Mouse (Mus musculus) MEL (cell line): ENCODE results near the gene Diras2. TPM values are rescaled to one million over a fixed set of nuclear protein-coding genes. Genes with fewer than 3 reads are reported as not detected.

Source experiments
- DNase-seq: peaks from one replicate; pipeline ENCODE4 v3.0.0; 2011; ENCODE audit warnings: low read depth, low spot score
- H3K27ac ChIP-seq: 2 replicates; pipeline ENCODE4 v1.5.1; 2012; ENCODE audit warnings: low read depth, mild to moderate bottlenecking, control low read depth, low read length, moderate library complexity; ENCODE audit not compliant: control insufficient read depth
- H3K27me3 ChIP-seq, 2 experiments: fragments of 150-350 bp in 1 of 2; sonication (generic) in 1 of 2; 2 replicates each; pipeline ENCODE4 v1.6.1; 2012; ENCODE audit warnings: low read length in 2 of 2, mild to moderate bottlenecking in 2 of 2, improper control_type of control experiment in 1 of 2, moderate library complexity in 1 of 2; ENCODE audit not compliant: insufficient read depth in 2 of 2, control insufficient read depth in 1 of 2
- H3K36me3 ChIP-seq, 2 experiments: 2 replicates each; pipeline ENCODE4 v1.6.1; 2012 to 2014; ENCODE audit warnings: low read length in 2 of 2, improper control_type of control experiment in 1 of 2, inconsistent platforms in 1 of 2, mild to moderate bottlenecking in 1 of 2; ENCODE audit not compliant: insufficient read depth in 2 of 2, control insufficient read depth in 1 of 2
- H3K4me1 ChIP-seq, 2 experiments: fragments of 150-350 bp in 1 of 2; sonication (generic) in 1 of 2; 2 replicates each; pipeline ENCODE4 v1.6.1; 2012; ENCODE audit warnings: low read length in 2 of 2, improper control_type of control experiment in 1 of 2, mild to moderate bottlenecking in 1 of 2; ENCODE audit not compliant: insufficient read depth in 2 of 2, control insufficient read depth in 1 of 2
- H3K4me3 ChIP-seq, 2 experiments: fragments of 150-350 bp in 1 of 2; sonication (generic) in 1 of 2; 2 replicates each; pipeline ENCODE4 v1.5.1; 2012; ENCODE audit warnings: low read depth in 2 of 2, low read length in 2 of 2, mild to moderate bottlenecking in 2 of 2, moderate library complexity in 2 of 2, control low read depth in 1 of 2, improper control_type of control experiment in 1 of 2; ENCODE audit not compliant: control insufficient read depth in 1 of 2, insufficient read depth in 1 of 2
- H3K79me2 ChIP-seq: 2 replicates; pipeline ENCODE4 v1.6.1; 2012; ENCODE audit warnings: mild to moderate bottlenecking, low read length, moderate library complexity; ENCODE audit not compliant: control insufficient read depth, poor library complexity, insufficient read depth
- H3K9ac ChIP-seq: 2 replicates; pipeline ENCODE4 v1.6.1; 2012; ENCODE audit warnings: low read depth, mild to moderate bottlenecking, control low read depth, low read length, moderate library complexity; ENCODE audit not compliant: control insufficient read depth, poor library complexity, severe bottlenecking
- H3K9me3 ChIP-seq: fragments of 150-350 bp; sonication (generic); replicated peaks from 2 replicates; pipeline ENCODE4 v1.6.1; 2012; ENCODE audit warnings: mild to moderate bottlenecking, low read length, improper control_type of control experiment, moderate library complexity; ENCODE audit not compliant: insufficient read depth
- HCFC1 ChIP-seq: IDR thresholded peaks from 2 replicates; pipeline ENCODE4 v1.6.1; 2012; ENCODE audit warnings: low read depth, mild to moderate bottlenecking, inconsistent platforms, low read length, improper control_type of control experiment, moderate library complexity
- JUND ChIP-seq: IDR thresholded peaks from 2 replicates; pipeline ENCODE4 v1.6.1; 2011; ENCODE audit warnings: low read depth, mild to moderate bottlenecking, improper control_type of control experiment, low read length
- MEF2A ChIP-seq: IDR thresholded peaks from 2 replicates; pipeline ENCODE4 v1.6.1; 2014; ENCODE audit warnings: low read depth, mild to moderate bottlenecking, inconsistent platforms, low read length, improper control_type of control experiment; ENCODE audit not compliant: poor library complexity, insufficient replicate concordance, severe bottlenecking; ENCODE audit errors: extremely low read depth
- MYB ChIP-seq: IDR thresholded peaks from 2 replicates; pipeline ENCODE4 v1.6.1; 2011; ENCODE audit warnings: mild to moderate bottlenecking, low read depth, low read length, improper control_type of control experiment
- NELFE ChIP-seq: IDR thresholded peaks from 2 replicates; pipeline ENCODE4 v1.6.1; 2011; ENCODE audit warnings: low read depth, low read length, improper control_type of control experiment
- POLR2A ChIP-seq, 2 experiments: IDR thresholded peaks; 2 replicates each; pipeline ENCODE4 v1.6.1; 2011 to 2012; ENCODE audit warnings: low read length in 2 of 2, mild to moderate bottlenecking in 2 of 2, control low read depth in 1 of 2, improper control_type of control experiment in 1 of 2, low read depth in 1 of 2, moderate library complexity in 1 of 2; ENCODE audit not compliant: control insufficient read depth in 1 of 2, insufficient read depth in 1 of 2, poor library complexity in 1 of 2
- POLR2AphosphoS2 ChIP-seq: IDR thresholded peaks from 2 replicates; pipeline ENCODE4 v1.6.1; 2011; ENCODE audit warnings: low read length, improper control_type of control experiment
- POLR2AphosphoS5 ChIP-seq: IDR thresholded peaks from 2 replicates; pipeline ENCODE4 v1.6.1; 2012; ENCODE audit warnings: low read depth, borderline replicate concordance, mild to moderate bottlenecking, inconsistent platforms, low read length, moderate library complexity, mixed read lengths
- SIN3A ChIP-seq: IDR thresholded peaks from 2 replicates; pipeline ENCODE4 v1.6.1; 2012; ENCODE audit warnings: low read length, improper control_type of control experiment, inconsistent platforms
- SMC3 ChIP-seq: IDR thresholded peaks from 2 replicates; pipeline ENCODE4 v1.6.1; 2011; ENCODE audit warnings: low read depth, low read length, improper control_type of control experiment
- TAL1 ChIP-seq: IDR thresholded peaks from 2 replicates; pipeline ENCODE4 v1.6.1; 2012; ENCODE audit warnings: mild to moderate bottlenecking, inconsistent platforms, low read length, moderate library complexity, mixed read lengths
- TBP ChIP-seq: IDR thresholded peaks from 2 replicates; pipeline ENCODE4 v1.8.0; 2011; ENCODE audit warnings: low read depth, low read length, improper control_type of control experiment
- USF1 ChIP-seq: IDR thresholded peaks from 2 replicates; pipeline ENCODE4 v1.6.1; 2014; ENCODE audit warnings: low read depth, mild to moderate bottlenecking, inconsistent platforms, low read length, improper control_type of control experiment, moderate library complexity
- ZKSCAN1 ChIP-seq: IDR thresholded peaks from 2 replicates; pipeline ENCODE4 v1.6.1; 2012; ENCODE audit warnings: low read depth, mild to moderate bottlenecking, inconsistent platforms, low read length, improper control_type of control experiment, moderate library complexity
- polyA plus RNA-seq, 2 experiments: library from polyadenylated mRNA; stranded (reverse) in 1 of 2; unstranded in 1 of 2; fragments of >175 nt in 1 of 2; fragments of >200 nt in 1 of 2; gene quantifications; 2 replicates each; pipeline versions ENCODE4 v1.2.1 to v1.2.4; 2012; ENCODE audit warnings: low replicate concordance in 2 of 2, low read depth in 1 of 2; ENCODE audit not compliant: insufficient read length in 2 of 2, insufficient read depth in 1 of 2, missing spikeins in 1 of 2
- total RNA-seq: library from RNA; depleted of rRNA; stranded (reverse); fragments of 300-350 nt; gene quantifications from 2 replicates; pipeline ENCODE4 v1.2.3, GENCODE M21; 2012

Gene Diras2
- total and polyA plus RNA-seq, 3 experiments = not detected

DNA sequence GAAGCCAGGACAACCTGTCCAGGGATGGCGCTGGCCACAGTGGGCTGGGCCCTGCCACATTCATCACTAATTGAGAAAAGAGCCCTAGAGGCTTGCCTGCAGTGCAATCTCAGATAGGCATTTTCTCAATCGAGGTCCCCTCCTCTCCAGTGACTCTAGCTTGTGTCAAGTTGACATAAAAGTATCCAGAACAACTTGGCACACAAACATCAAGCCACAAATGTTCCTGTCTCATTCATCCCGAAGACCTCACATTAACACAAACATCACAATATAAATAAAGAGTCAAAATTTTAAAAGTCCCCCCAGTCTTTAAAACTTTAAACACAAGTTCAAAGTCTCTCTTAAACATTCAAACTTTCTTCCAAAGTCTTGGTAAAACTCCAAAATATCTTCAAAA is 56.3 kb downstream of the Diras2 start:
- no peak overlapping the region for H3K9ac ChIP-seq
- H3K27me3 ChIP-seq = no peaks in the 10 kb centered on the region
- no peaks in the 10 kb centered on the region for H3K9me3 ChIP-seq
- H3K4me3 ChIP-seq = no peak overlapping the region
- DNase-seq = no peak
- no peak overlapping the region for H3K27ac ChIP-seq
- H3K4me1 ChIP-seq = no peaks in the 10 kb centered on the region
- no peak for TF ChIP-seq MYB
- TF ChIP-seq ZKSCAN1 = no peak
- no peak for TF ChIP-seq SIN3A
- TF ChIP-seq SMC3 = no peak
- no peaks in the 10 kb centered on the region for H3K79me2 ChIP-seq
- H3K36me3 ChIP-seq = no peaks in the 10 kb centered on the region

DNA sequence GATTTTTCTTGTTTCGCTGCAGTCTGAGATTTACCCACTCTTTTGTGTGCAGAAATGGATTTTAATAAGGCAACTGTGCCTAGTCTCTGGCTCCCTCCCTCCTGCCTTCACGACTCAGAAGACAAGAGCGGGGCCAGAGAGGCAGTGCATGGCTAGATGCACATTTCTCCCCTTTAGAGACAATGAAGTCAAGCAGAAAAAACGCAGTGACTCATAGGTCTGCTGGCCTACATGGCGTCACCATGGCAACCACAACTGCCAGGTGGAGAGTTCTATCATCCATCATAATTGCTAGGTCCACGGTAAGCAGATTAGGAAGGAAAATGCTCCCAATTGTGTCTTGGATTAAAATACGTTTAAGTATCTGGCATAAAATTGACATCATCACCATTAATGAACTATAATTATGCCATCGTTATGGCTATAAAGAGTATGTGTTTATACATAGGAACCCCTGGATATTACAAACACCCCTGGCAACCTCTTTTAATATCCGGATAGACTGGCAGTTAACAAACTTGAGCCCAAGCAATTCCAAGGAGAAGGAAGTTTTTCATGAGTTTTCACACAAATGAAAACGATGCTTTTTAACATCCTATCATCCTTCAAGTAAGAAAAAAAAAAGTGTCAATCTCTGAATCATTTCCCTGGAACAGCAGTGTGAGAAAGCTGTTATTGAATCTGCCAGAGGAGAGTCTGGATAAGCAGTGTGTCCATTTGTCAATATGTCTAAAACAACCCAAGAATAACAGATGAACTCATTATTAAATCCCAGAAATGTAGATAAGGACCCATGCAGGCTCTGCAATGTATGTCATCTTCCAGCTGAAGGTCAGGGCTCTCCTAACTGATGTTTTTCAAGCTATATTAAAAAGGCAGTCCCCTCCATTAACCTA is 61.0 kb downstream of the Diras2 start:
- no peak overlapping the region for H3K4me3 ChIP-seq
- no peaks in the 10 kb centered on the region; a peak in 1 of 4 replicates for H3K27me3 ChIP-seq
- no peaks in the 10 kb centered on the region for H3K9me3 ChIP-seq
- no peaks in the 10 kb centered on the region for H3K79me2 ChIP-seq
- H3K27ac ChIP-seq = no peak overlapping the region
- TF ChIP-seq MEF2A (no peak), POLR2A (IDR thresholded peaks at IDR 0.05; ENCODE audit: control insufficient read depth in 1 of 2, insufficient read depth in 1 of 2, low read depth in 1 of 2, low read length in 2 of 2, poor library complexity in 1 of 2) (no peak)
- no peaks in the 10 kb centered on the region for H3K4me1 ChIP-seq
- H3K36me3 ChIP-seq = no peaks in the 10 kb centered on the region
- DNase-seq = no peak
- H3K9ac ChIP-seq = no peak overlapping the region

DNA sequence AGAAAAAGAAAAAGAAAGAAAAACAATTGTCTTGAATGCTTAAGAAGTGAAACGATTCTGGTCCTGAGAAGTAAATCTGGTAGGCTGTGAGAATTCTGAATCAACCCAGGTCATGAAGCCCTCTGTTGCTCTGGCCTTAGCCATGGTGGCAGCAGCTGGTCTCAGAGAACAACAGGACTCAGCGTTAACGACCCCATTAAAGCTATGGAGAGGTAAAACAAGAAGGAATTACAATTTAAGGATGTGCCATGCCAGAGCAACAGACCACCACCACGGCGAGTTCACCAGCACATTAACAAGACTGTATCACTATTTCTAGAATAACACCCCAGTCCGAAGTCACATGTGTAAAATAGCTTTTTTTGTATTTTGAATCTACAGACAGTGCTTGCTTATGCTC is 65.9 kb downstream of the Diras2 start:
- Histone ChIP-seq H3K9me3 (no peaks in the 10 kb centered on the region), H3K79me2 (no peaks in the 10 kb centered on the region), H3K27me3 (no peaks in the 10 kb centered on the region; a peak in 1 of 4 replicates), H3K4me1 (no peaks in the 10 kb centered on the region), H3K36me3 (no peaks in the 10 kb centered on the region), H3K9ac (no peak overlapping the region), H3K4me3 (no peak overlapping the region), H3K27ac (no peak overlapping the region)
- TF ChIP-seq POLR2AphosphoS5 (no peak), HCFC1 (no peak), ZKSCAN1 (no peak), POLR2A (IDR thresholded peaks at IDR 0.05; ENCODE audit: control insufficient read depth in 1 of 2, insufficient read depth in 1 of 2, low read depth in 1 of 2, low read length in 2 of 2, poor library complexity in 1 of 2) (no peak), POLR2AphosphoS2 (no peak), USF1 (no peak), JUND (no peak), NELFE (no peak), TBP (no peak), MYB (no peak), TAL1 (no peak)
- no peak for DNase-seq
